Mouse (Mus musculus): ENCODE measurements around the gene Gm11027.

- TF ChIP-seq GATA1 (IDR thresholded peaks at IDR 0.05; ENCODE audit: low read length) (no peak), TAL1 (IDR thresholded peaks at IDR 0.05; ENCODE audit: low read length) (no peak)
Observed at GRCm38 (mm10) chr12:116226289-116227057, 48.7 kb upstream of the Gm11027 start.
